Mouse (Mus musculus): ENCODE measurements at regions not wholly inside any gene's neighbourhood (a gene's known extent, or its start where the extent isn't known, plus 50 kb on each side); places are given as distances from the start of the nearest gene placed in this dataset.

- TF ChIP-seq CTCF (IDR thresholded peaks at IDR 0.05; ENCODE audit: low read depth), result no peak
- no peak for TF ChIP-seq EP300 (IDR thresholded peaks at IDR 0.05; ENCODE audit: low read depth)
These were observed 379.1 kb upstream of the Cobl start for GRCm38 (mm10) chr11:12843631-12844423.
